Mouse (Mus musculus) heart, embryonic 11.5 days (tissue): ENCODE measurements around the gene Sapcd2. TPM values are rescaled to one million over a fixed set of nuclear protein-coding genes. Genes with fewer than 3 reads are reported as not detected.

Experiments
- ATAC-seq: fragments of 200-750 bp; cut with Nextera tagmentation; replicated peaks from 2 replicates; pipeline ENCODE4 v1.8.0; 2017; ENCODE audit warnings: moderate library complexity; ENCODE audit not compliant: insufficient number of reproducible peaks, low FRiP score, low TSS enrichment
- H3K27ac ChIP-seq: fragments of 300-500 bp; sonication (generic); 2 replicates; pipeline ENCODE4 v1.5.1; 2014; ENCODE audit warnings: mild to moderate bottlenecking, low read depth, low read length
- H3K27me3 ChIP-seq: fragments of 300-500 bp; sonication (generic); 2 replicates; pipeline ENCODE4 v1.6.1; 2014; ENCODE audit warnings: mild to moderate bottlenecking, low read length, mixed read lengths; ENCODE audit not compliant: control insufficient read depth, insufficient read depth
- H3K36me3 ChIP-seq: fragments of 300-500 bp; sonication (generic); 2 replicates; pipeline ENCODE4 v1.6.1; 2014; ENCODE audit warnings: mild to moderate bottlenecking, low read length, moderate library complexity, mixed read lengths; ENCODE audit not compliant: control insufficient read depth, insufficient read depth
- H3K4me1 ChIP-seq: fragments of 300-500 bp; sonication (generic); 2 replicates; pipeline ENCODE4 v1.6.1; 2014; ENCODE audit warnings: low read length; ENCODE audit not compliant: control insufficient read depth, insufficient read depth
- H3K4me2 ChIP-seq: fragments of 300-500 bp; sonication (generic); 2 replicates; pipeline ENCODE4 v1.6.1; 2014; ENCODE audit warnings: mild to moderate bottlenecking, moderate library complexity
- H3K4me3 ChIP-seq: fragments of 300-500 bp; sonication (generic); 2 replicates; pipeline ENCODE4 v1.5.1; 2014; ENCODE audit warnings: low read depth, low read length
- H3K9ac ChIP-seq: fragments of 300-500 bp; sonication (generic); 2 replicates; pipeline ENCODE4 v1.6.1; 2014; ENCODE audit warnings: mild to moderate bottlenecking, low read depth, low read length, moderate library complexity
- H3K9me3 ChIP-seq: fragments of 300-500 bp; sonication (generic); replicated peaks from 2 replicates; pipeline ENCODE4 v1.6.1; 2016; ENCODE audit warnings: low read length; ENCODE audit not compliant: control insufficient read depth
- WGBS: fragments of 180-500 bp; shearing (Covaris S2); extraction: QIAGEN DNeasy Blood & Tissue Kit; methylation state at CpG from one replicate; pipeline ENCODE4 v1.1.7; 2014; ENCODE audit not compliant: insufficient replicate concordance; 5-methylcytosine and 5-hydroxymethylcytosine counted together
- polyA plus RNA-seq: library from polyadenylated mRNA; unstranded; fragments of >200 nt; fragmentation: Nextera tagmentation; extraction: Ambion mirVana; gene quantifications from 2 replicates; pipeline ENCODE4 v1.2.1, GENCODE M21; 2014

The Sapcd2 gene
- polyA plus RNA-seq, 1 experiment from 2014 or later, result 16.0 TPM

DNA sequence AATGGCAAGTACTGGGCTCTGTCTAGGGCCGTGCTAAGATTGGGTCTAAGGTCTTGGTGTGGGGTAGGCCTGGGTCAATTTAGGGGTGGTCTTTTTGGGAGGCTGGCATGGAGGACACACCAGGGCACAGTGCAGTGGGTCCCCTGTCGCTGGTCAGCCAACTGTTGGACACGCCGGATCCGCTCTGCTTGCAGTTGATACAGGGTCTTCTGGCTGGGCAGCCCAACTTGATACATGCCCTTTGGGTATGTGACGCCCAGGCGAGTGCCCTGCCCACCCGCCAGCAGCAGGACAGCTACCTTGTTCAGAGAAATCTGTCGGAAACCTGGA lies 7.4 kb upstream of the Sapcd2 start:
- no peaks in the 10 kb centered on the region for H3K36me3 ChIP-seq
- peak overlapping the region; percentile 75; the same call in 1 of the 2 replicates for H3K9ac ChIP-seq
- no peak overlapping the region for H3K27ac ChIP-seq
- H3K27me3 ChIP-seq, result peaks cover 35% of the 10 kb centered on the region
- WGBS, result 30% methylated on average over 9 of the region's 9 CpGs
- no peaks in the 10 kb centered on the region for H3K9me3 ChIP-seq
- no peaks in the 10 kb centered on the region; the same call in 1 of the 2 replicates for H3K4me1 ChIP-seq
- H3K4me3 ChIP-seq, result peak overlapping the region; percentile 64
- peak overlapping the region; percentile 99 for H3K4me2 ChIP-seq
- no peak for ATAC-seq

DNA sequence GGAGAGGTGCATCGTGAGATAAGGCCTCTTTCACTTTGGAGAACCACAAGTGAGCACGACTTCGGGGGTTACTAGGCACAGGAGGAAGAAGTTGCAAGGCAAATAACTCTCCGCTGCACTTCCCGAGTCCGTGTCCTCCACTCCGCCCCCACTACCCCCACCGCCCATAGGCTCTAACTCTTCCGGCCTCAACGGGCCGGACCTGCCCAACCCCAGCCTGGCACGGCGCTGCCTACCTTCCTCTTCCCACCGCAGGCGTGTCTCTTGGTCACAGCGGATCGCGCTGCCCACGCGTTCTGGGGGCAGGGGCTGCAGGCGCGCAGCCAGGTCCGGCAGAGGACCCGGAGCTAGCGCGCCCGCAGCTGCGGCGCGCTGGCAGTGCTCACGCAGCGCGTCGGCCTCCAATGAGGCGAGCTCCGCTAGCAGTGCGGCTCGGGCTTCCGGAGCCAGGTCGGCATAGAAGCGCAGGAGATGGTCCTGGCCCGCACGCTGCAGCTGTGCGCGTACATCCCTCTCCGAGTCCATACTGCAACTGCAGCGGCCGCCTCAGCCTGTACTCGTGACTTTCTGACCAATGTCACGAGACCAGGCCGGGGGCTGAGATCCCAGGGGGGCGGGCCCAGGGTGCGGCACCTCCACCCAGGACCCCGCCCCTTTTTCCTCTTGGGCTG lies 6.9 kb upstream of the Sapcd2 start, which contains the start of gene Uap1l1:
TSS of gene Uap1l1 (minus strand) at position 592 of the 671 bp plus-strand sequence.
- Histone ChIP-seq H3K4me3 (peak within 1 kb of the TSS; percentile 64), H3K4me2 (peak within 1 kb of the TSS; percentile 99), H3K9me3 (no peaks in the 10 kb centered on the region), H3K9ac (peak within 1 kb of the TSS; percentile 75), H3K36me3 (no peaks in the 10 kb centered on the region), H3K27me3 (peaks cover 35% of the 10 kb centered on the region), H3K27ac (no peak within 1 kb of the TSS), H3K4me1 (no peaks in the 10 kb centered on the region; the same call in 1 of the 2 replicates)
- peak; percentile 75 for ATAC-seq
- under 1% methylated on average over 54 of the region's 54 CpGs for WGBS

GRCm38 (mm10) chr2:25369996-25370395 lies 2.1 kb upstream of the Sapcd2 start:
- no peaks in the 10 kb centered on the region for H3K9me3 ChIP-seq
- ATAC-seq, result no peak
- H3K36me3 ChIP-seq, result no peaks in the 10 kb centered on the region
- H3K9ac ChIP-seq, result no peak overlapping the region
- no peak overlapping the region for H3K27ac ChIP-seq
- H3K27me3 ChIP-seq, result peaks cover 16% of the 10 kb centered on the region
- no peak overlapping the region; the same call in 1 of the 2 replicates for H3K4me2 ChIP-seq
- H3K4me1 ChIP-seq, result peaks cover 11% of the 10 kb centered on the region
- no peak overlapping the region for H3K4me3 ChIP-seq
- 79% methylated on average over 3 of the region's 3 CpGs for WGBS

DNA sequence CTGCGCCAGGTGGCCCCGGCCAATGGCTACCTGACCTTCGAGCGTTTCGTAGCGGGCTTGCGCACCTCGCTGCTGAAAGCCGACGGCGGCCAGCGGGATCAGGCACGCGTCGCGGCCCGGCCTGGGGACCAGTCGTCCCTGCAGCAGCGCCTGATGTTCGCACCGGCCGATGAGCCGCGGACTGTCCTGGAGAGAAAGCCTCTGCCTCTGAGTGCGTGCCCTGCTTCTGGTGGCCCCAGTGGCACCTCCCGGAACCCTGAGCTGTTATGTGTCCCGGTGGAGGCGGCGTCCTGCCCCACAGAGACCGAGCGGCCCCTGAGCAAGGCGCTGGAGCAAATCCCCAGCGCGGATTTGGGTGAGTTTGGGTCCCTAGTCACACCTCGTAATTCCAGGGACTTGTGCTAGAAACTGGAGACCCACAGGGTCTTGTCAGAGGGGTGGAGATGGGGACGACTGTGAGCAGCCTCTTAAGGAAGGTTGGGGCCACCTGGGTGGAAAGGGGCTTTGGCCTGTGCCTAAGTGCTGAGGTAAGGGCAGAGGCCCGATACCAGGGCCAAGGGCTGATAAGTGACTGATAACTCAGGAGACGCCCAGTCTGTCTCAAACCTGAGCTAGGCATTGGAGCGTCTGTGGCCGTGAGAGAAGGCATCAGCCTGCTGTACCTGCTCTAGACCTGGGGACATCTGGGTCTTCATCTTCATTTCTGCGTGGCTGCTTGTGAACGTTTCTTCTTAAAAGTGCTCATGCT lies 697 bp downstream of the Sapcd2 start:
- H3K4me1 ChIP-seq, result peaks cover 11% of the 10 kb centered on the region
- peak overlapping the region; percentile 68 for H3K4me3 ChIP-seq
- peaks cover 2% of the 10 kb centered on the region; the same call in 1 of the 2 replicates for H3K36me3 ChIP-seq
- H3K9me3 ChIP-seq, result no peaks in the 10 kb centered on the region
- peaks cover 10% of the 10 kb centered on the region for H3K27me3 ChIP-seq
- peak; percentile 27; the same call in 1 of the 2 replicates for ATAC-seq
- H3K27ac ChIP-seq, result peak overlapping the region; percentile 36; the same call in 1 of the 2 replicates
- H3K9ac ChIP-seq, result peak overlapping the region; percentile 68
- peak overlapping the region; percentile 92 for H3K4me2 ChIP-seq
- WGBS, result 3% methylated on average over 42 of the region's 42 CpGs

- Histone ChIP-seq H3K4me2 (peak overlapping the region; percentile 92), H3K4me1 (peaks cover 11% of the 10 kb centered on the region), H3K4me3 (peak overlapping the region; percentile 68), H3K36me3 (peaks cover 2% of the 10 kb centered on the region; the same call in 1 of the 2 replicates), H3K9me3 (no peaks in the 10 kb centered on the region), H3K27me3 (peaks cover 7% of the 10 kb centered on the region), H3K27ac (no peak overlapping the region), H3K9ac (no peak overlapping the region; the same call in 1 of the 2 replicates)
- 43% methylated on average over 2 of the region's 2 CpGs for WGBS
- ATAC-seq, result no peak
Measured at GRCm38 (mm10) chr2:25373431-25373830, 1.3 kb downstream of the Sapcd2 start.

DNA sequence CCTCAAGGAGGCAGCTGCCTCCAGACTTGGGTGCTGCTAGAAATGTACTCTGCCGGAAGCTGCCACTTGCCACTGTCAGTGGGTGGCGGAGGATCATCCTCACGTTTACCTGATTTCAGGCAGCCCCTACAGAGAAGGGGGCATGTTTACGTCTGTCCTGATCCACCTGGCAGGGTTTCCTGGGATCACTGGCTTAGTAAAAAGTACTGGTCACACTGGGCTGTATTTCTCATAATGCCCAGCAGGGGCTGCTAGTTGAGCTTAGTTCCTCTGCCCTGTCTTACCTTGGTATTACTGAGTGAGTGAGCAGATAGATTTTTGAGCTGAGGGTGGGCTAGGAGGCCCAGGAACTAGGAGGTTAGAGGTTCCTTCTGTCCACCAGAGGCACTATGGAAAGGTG lies 4.5 kb downstream of the Sapcd2 start:
- no peak for ATAC-seq
- peaks cover 11% of the 10 kb centered on the region for H3K4me1 ChIP-seq
- no peak overlapping the region for H3K9ac ChIP-seq
- 57% methylated on average over 4 of the region's 4 CpGs for WGBS
- H3K27ac ChIP-seq, result no peak overlapping the region
- peaks cover 2% of the 10 kb centered on the region; the same call in 1 of the 2 replicates for H3K27me3 ChIP-seq
- H3K36me3 ChIP-seq, result peaks cover 2% of the 10 kb centered on the region; the same call in 1 of the 2 replicates
- H3K4me2 ChIP-seq, result no peak overlapping the region
- H3K4me3 ChIP-seq, result no peak overlapping the region
- no peaks in the 10 kb centered on the region for H3K9me3 ChIP-seq

DNA sequence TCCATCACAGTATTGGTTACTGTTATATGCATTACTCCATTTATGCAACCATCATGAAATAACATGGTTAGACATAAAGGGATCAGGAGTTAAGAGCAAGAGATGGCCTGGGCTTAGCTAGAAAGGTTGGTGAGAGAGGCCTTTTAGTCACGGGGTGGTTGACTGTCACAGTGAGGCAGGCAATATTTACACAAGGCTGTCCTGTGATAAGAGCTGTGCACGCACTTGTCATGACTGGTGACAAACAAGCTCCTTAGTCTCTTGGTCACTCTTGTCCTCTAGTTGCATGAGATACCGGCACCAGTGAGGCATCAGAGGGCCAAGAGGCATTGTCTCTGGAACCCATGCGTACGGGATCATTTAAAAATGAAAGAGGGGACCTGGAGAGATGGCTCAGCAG lies 12.4 kb downstream of the Sapcd2 start:
- H3K4me2 ChIP-seq, result no peak overlapping the region
- H3K4me1 ChIP-seq, result no peaks in the 10 kb centered on the region
- 52% methylated on average over 5 of the region's 5 CpGs for WGBS
- H3K4me3 ChIP-seq, result no peak overlapping the region
- H3K9me3 ChIP-seq, result no peaks in the 10 kb centered on the region
- no peaks in the 10 kb centered on the region for H3K27me3 ChIP-seq
- no peak for ATAC-seq
- no peak overlapping the region for H3K9ac ChIP-seq
- H3K36me3 ChIP-seq, result no peaks in the 10 kb centered on the region
- no peak overlapping the region for H3K27ac ChIP-seq

GRCm38 (mm10) chr2:25391266-25391665 lies 19.1 kb downstream of the Sapcd2 start:
- H3K4me3 ChIP-seq, result no peak overlapping the region
- H3K9ac ChIP-seq, result no peak overlapping the region
- no peaks in the 10 kb centered on the region for H3K36me3 ChIP-seq
- no peak for ATAC-seq
- peaks cover 4% of the 10 kb centered on the region; the same call in 1 of the 2 replicates for H3K4me1 ChIP-seq
- H3K27me3 ChIP-seq, result peaks cover 22% of the 10 kb centered on the region
- no peak overlapping the region for H3K27ac ChIP-seq
- no peaks in the 10 kb centered on the region for H3K9me3 ChIP-seq
- no peak overlapping the region for H3K4me2 ChIP-seq
- 61% methylated on average over 5 of the region's 5 CpGs for WGBS
